Mouse (Mus musculus) erythroblast, embryonic 14.5 days (primary cell): ENCODE data around the gene Veph1.

ENCODE experiments used
- GATA1 ChIP-seq: IDR thresholded peaks from 2 replicates; pipeline ENCODE4 v1.6.1; 2012; ENCODE audit warnings: low read length, inconsistent platforms, mixed read lengths
- TAL1 ChIP-seq: IDR thresholded peaks from 3 replicates; pipeline ENCODE4 v1.6.1; 2012; ENCODE audit warnings: low read length, inconsistent platforms, mixed read lengths

DNA sequence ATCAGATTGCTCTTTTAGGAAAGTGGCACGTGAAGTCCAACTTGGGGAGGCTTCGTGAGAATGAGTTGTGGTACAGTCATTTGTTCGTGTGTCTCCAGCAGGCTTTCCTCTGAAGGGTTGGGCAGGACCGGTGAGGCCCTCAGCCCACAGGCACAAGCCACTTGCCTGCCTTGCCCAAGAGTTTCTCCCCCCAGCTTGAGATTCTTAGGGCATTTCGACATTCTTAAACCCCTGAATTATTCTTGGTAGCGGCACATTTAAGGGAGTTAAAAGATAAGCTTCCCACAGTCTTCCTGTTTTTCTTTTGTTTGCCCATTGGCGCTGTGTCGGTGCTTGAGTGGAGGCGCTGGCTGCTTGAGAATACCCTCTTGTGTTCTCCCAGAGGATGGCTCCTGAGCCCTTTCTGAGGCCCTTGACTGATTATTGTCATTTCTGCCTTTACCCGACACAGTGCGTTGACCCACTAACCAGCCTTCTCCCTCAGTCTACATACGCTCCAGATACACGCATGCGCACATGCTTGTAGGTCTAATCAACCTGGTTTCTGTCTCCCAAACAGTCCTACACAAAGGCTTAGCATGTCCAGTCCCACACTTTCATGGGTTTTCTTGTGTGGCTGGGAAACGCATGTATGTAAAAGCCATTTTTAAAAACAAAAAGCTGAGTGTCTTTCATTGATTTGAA, 34.4 kb upstream of the Veph1 start:
- no peak for TF ChIP-seq TAL1
- no peak for TF ChIP-seq GATA1
